Mouse (Mus musculus): ENCODE measurements around the gene Zbtb8b. TPM values are rescaled to one million over a fixed set of nuclear protein-coding genes. Genes with fewer than 3 reads are reported as not detected.

Zbtb8b gene
- polyA plus RNA-seq, 1 experiment from 2014 or later: 1.2 TPM

- H3K36me3 ChIP-seq: no peaks in the 10 kb centered on the region
- H3K4me3 ChIP-seq (replicated peaks): peak overlapping the region; percentile 40
- peak; percentile 89 for ATAC-seq
- H3K27me3 ChIP-seq (replicated peaks): no peaks in the 10 kb centered on the region
- H3K9me3 ChIP-seq: no peaks in the 10 kb centered on the region
- peak overlapping the region; percentile 30; the same call in 1 of the 2 replicates for H3K9ac ChIP-seq
- WGBS: 2% methylated on average over 25 of the region's 25 CpGs
- no peaks in the 10 kb centered on the region for H3K4me1 ChIP-seq (replicated peaks)
- no peak overlapping the region for H3K27ac ChIP-seq
- H3K4me2 ChIP-seq (replicated peaks): peak overlapping the region; percentile 69
Observed at GRCm38 (mm10) chr4:129406447-129406846, 34.2 kb downstream of the Zbtb8b start.

GRCm38 (mm10) chr4:129399813-129400212 lies 40.8 kb downstream of the Zbtb8b start:
- H3K4me2 ChIP-seq (replicated peaks): no peak overlapping the region
- H3K9me3 ChIP-seq: no peaks in the 10 kb centered on the region
- WGBS: 80% methylated on average over 4 of the region's 4 CpGs
- no peak overlapping the region for H3K27ac ChIP-seq
- H3K4me3 ChIP-seq (replicated peaks): no peak overlapping the region
- no peaks in the 10 kb centered on the region for H3K36me3 ChIP-seq
- H3K4me1 ChIP-seq (replicated peaks): no peaks in the 10 kb centered on the region
- no peaks in the 10 kb centered on the region for H3K27me3 ChIP-seq (replicated peaks)
- no peak for ATAC-seq
- no peak overlapping the region for H3K9ac ChIP-seq

DNA sequence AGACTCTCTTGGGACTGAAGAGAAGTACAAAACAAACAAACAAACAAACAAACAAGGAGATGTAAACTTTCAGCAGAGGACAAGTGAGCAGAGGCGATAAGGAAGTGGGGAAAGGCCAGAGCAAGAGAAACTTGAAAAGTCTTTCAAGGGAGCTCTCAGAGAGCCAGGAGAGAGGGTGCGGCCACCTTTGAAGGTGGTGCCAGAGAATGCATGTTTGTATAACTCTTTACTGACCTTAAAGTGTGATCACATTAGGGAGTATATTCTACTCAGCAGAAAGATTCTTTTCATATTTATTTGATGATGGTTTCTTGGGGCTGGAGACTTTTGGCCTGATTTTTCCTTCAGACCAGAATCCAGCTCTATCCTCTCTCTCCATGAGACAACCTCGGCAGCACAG lies 43.7 kb downstream of the Zbtb8b start:
- no peaks in the 10 kb centered on the region for H3K4me1 ChIP-seq (replicated peaks)
- no peak for ATAC-seq
- 68% methylated on average over 3 of the region's 3 CpGs for WGBS

GRCm38 (mm10) chr4:129394089-129394870 lies 46.4 kb downstream of the Zbtb8b start:
- no peak overlapping the region for H3K4me2 ChIP-seq (replicated peaks)
- no peak for ATAC-seq

More for the DNA sequence above, 43.7 kb downstream of the Zbtb8b start:
- H3K36me3 ChIP-seq: no peaks in the 10 kb centered on the region
- no peak overlapping the region for H3K4me3 ChIP-seq (replicated peaks)
- 0 out of 2 replicates have a peak overlapping the region, but pooled peaks have one; percentile 2 for H3K27ac ChIP-seq
- no peak overlapping the region for H3K4me2 ChIP-seq (replicated peaks)
- H3K9me3 ChIP-seq: no peaks in the 10 kb centered on the region
- H3K9ac ChIP-seq: no peak overlapping the region
- no peaks in the 10 kb centered on the region for H3K27me3 ChIP-seq (replicated peaks)

DNA sequence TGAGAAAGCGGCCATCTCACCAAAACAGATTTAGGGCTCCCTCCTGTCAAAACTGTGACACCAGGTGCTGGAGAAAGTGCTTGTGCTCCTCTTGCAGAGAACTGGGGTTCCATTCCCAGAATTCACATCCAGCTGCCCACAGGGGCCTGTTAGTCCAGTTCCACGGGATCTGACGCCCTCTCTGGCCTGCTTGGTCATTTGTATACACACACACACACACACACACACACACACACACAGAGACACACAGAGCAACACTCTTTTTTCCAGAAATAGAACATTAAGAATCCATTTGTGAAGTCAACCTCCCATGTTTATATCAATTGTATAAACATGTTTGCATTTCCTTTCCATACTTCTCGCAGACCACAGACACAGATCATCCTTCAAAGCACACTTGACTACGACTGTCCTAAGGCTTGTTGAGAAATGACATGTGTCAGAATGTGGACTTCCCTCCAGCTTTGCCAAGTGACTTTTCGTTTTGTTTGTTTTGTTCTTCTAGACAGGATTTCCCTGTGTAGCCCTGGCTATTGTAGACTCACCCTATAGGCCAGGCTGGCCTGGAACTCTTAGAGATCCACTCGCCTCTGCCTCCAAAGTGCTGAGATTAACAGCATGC lies 49.6 kb downstream of the Zbtb8b start:
- no peak for ATAC-seq
- Histone ChIP-seq H3K4me3 (replicated peaks) (no peak overlapping the region), H3K9me3 (no peaks in the 10 kb centered on the region), H3K27me3 (replicated peaks) (no peaks in the 10 kb centered on the region), H3K36me3 (no peaks in the 10 kb centered on the region), H3K4me2 (replicated peaks) (no peak overlapping the region), H3K9ac (no peak overlapping the region), H3K27ac (no peak overlapping the region), H3K4me1 (replicated peaks) (no peaks in the 10 kb centered on the region)
- WGBS: 61% methylated on average over 7 of the region's 7 CpGs

More at GRCm38 (mm10) chr4:129394089-129394870, 46.4 kb downstream of the Zbtb8b start:
- Histone ChIP-seq H3K27ac (no peak overlapping the region), H3K9ac (no peak overlapping the region), H3K9me3 (no peaks in the 10 kb centered on the region), H3K27me3 (replicated peaks) (no peaks in the 10 kb centered on the region), H3K4me3 (replicated peaks) (no peak overlapping the region), H3K36me3 (no peaks in the 10 kb centered on the region), H3K4me1 (replicated peaks) (no peaks in the 10 kb centered on the region)
- WGBS: 43% methylated on average over 12 of the region's 12 CpGs

- Histone ChIP-seq H3K9ac (no peak overlapping the region), H3K27ac (no peak overlapping the region), H3K36me3 (no peaks in the 10 kb centered on the region), H3K9me3 (no peaks in the 10 kb centered on the region), H3K4me2 (replicated peaks) (no peak overlapping the region), H3K4me3 (replicated peaks) (no peak overlapping the region), H3K4me1 (replicated peaks) (no peaks in the 10 kb centered on the region), H3K27me3 (replicated peaks) (no peaks in the 10 kb centered on the region)
- ATAC-seq: no peak
- WGBS: 76% methylated on average over 14 of the region's 14 CpGs
Observed at GRCm38 (mm10) chr4:129390216-129390743, 50.4 kb downstream of the Zbtb8b start.

- Histone ChIP-seq H3K9me3 (no peaks in the 10 kb centered on the region), H3K4me2 (replicated peaks) (no peak overlapping the region), H3K9ac (no peak overlapping the region), H3K36me3 (no peaks in the 10 kb centered on the region), H3K4me3 (replicated peaks) (no peak overlapping the region), H3K27me3 (replicated peaks) (no peaks in the 10 kb centered on the region), H3K27ac (no peak overlapping the region), H3K4me1 (replicated peaks) (peaks cover 5% of the 10 kb centered on the region; the same call in 1 of the 2 replicates)
- WGBS: 82% methylated on average over 5 of the region's 5 CpGs
- ATAC-seq: no peak
Observed at GRCm38 (mm10) chr4:129388404-129388803, 52.2 kb downstream of the Zbtb8b start.

GRCm38 (mm10) chr4:129386989-129387388 lies 53.7 kb downstream of the Zbtb8b start:
- no peaks in the 10 kb centered on the region for H3K27me3 ChIP-seq (replicated peaks)
- peaks cover 5% of the 10 kb centered on the region; the same call in 1 of the 2 replicates for H3K4me1 ChIP-seq (replicated peaks)
- 71% methylated on average over 2 of the region's 2 CpGs for WGBS
- H3K9me3 ChIP-seq: no peaks in the 10 kb centered on the region
- H3K9ac ChIP-seq: no peak overlapping the region
- no peak overlapping the region for H3K27ac ChIP-seq
- H3K4me3 ChIP-seq (replicated peaks): no peak overlapping the region
- H3K4me2 ChIP-seq (replicated peaks): no peak overlapping the region
- no peak for ATAC-seq
- H3K36me3 ChIP-seq: no peaks in the 10 kb centered on the region

- no peak for ATAC-seq
- Histone ChIP-seq H3K4me3 (replicated peaks) (no peak overlapping the region), H3K27me3 (replicated peaks) (no peaks in the 10 kb centered on the region), H3K36me3 (no peaks in the 10 kb centered on the region), H3K9ac (no peak overlapping the region), H3K4me2 (replicated peaks) (no peak overlapping the region), H3K4me1 (replicated peaks) (peaks cover 5% of the 10 kb centered on the region; the same call in 1 of the 2 replicates), H3K9me3 (no peaks in the 10 kb centered on the region), H3K27ac (no peak overlapping the region)
- 86% methylated on average over 8 of the region's 8 CpGs for WGBS
Observed at GRCm38 (mm10) chr4:129386269-129386946, 54.2 kb downstream of the Zbtb8b start.

DNA sequence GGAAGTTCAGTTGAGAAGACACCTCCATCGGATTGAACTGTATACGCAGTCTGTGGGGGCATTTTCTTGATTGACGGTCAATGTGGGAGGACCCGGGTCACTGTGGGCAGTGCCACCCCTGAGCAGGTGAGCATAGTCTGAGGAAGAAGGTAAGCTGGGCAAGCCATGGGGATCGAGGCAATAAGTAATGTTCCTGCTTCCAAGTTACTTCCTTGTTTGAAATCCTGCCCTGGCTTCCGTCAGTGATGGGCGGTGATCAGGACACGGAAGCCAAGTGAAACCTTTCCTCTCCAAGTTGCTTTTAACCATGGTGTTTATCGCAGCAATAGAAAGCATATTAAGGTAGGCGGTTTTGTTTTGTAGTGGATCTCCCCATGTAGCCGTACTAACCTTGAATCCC lies 55.0 kb downstream of the Zbtb8b start:
- no peaks in the 10 kb centered on the region for H3K36me3 ChIP-seq
- no peak for ATAC-seq
- H3K27me3 ChIP-seq (replicated peaks): no peaks in the 10 kb centered on the region
- H3K27ac ChIP-seq: no peak overlapping the region
- H3K4me3 ChIP-seq (replicated peaks): no peak overlapping the region
- no peak overlapping the region for H3K9ac ChIP-seq
- peaks cover 5% of the 10 kb centered on the region; the same call in 1 of the 2 replicates for H3K4me1 ChIP-seq (replicated peaks)
- H3K4me2 ChIP-seq (replicated peaks): no peak overlapping the region
- 75% methylated on average over 11 of the region's 11 CpGs for WGBS
- H3K9me3 ChIP-seq: no peaks in the 10 kb centered on the region

DNA sequence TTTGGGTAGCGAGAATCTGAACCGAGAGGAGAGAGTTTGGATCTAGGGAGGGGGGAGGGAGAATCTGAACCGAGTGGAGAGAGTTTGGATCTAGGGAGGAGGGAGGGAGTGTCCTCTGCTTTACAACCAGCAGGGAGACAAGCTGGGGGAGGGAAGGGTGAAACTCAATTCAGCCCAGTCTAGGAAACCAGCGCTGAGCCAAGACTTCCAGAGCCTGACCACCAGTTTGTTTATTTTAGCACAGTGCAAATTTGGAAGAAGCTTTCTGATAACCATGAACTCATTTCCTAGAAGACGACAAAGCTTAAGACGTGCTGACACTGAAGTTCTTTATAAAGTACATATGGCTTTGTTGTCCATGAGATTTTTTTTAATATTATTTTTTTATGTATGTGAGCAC lies 56.2 kb downstream of the Zbtb8b start:
- peaks cover 5% of the 10 kb centered on the region; the same call in 1 of the 2 replicates for H3K4me1 ChIP-seq (replicated peaks)
- 15% methylated on average over 6 of the region's 6 CpGs for WGBS
- no peak overlapping the region for H3K4me3 ChIP-seq (replicated peaks)
- H3K36me3 ChIP-seq: no peaks in the 10 kb centered on the region
- H3K9me3 ChIP-seq: no peaks in the 10 kb centered on the region
- peak; percentile 64; the same call in 1 of the 2 replicates for ATAC-seq
- H3K4me2 ChIP-seq (replicated peaks): no peak overlapping the region; the same call in 1 of the 2 replicates
- no peak overlapping the region for H3K27ac ChIP-seq
- H3K27me3 ChIP-seq (replicated peaks): no peaks in the 10 kb centered on the region
- no peak overlapping the region for H3K9ac ChIP-seq

DNA sequence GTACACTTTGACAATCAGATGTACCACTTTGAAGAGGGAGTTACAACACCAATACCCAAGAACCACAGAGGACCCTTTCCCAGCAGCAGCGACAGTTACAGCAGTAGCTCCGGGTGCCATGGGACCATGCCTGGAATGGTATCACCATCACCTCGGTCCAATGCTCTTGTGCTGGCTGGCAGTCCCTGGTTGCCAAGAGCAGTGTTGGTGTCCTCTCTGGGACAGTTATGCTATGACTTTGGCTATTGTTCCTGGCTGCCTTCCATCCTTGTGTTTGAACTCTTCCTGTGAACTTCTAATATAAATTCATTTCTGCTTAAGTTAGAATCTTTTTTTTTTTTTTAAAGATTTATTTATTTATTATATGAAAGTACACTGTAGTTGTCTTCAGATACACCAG lies 57.1 kb downstream of the Zbtb8b start:
- Histone ChIP-seq H3K9ac (no peak overlapping the region), H3K9me3 (no peaks in the 10 kb centered on the region), H3K27ac (no peak overlapping the region), H3K4me2 (replicated peaks) (no peak overlapping the region), H3K27me3 (replicated peaks) (no peaks in the 10 kb centered on the region), H3K4me3 (replicated peaks) (no peak overlapping the region), H3K36me3 (no peaks in the 10 kb centered on the region), H3K4me1 (replicated peaks) (peaks cover 5% of the 10 kb centered on the region; the same call in 1 of the 2 replicates)
- 89% methylated on average over 3 of the region's 3 CpGs for WGBS
- no peak for ATAC-seq

Data from intestine, embryonic 15.5 days (tissue).